Mouse (Mus musculus): ENCODE results near the gene Unc5b. TPM values are rescaled to one million over a fixed set of nuclear protein-coding genes. Genes with fewer than 3 reads are reported as not detected.

The Unc5b gene
- polyA plus RNA-seq, 1 experiment from 2014 or later: 12.1 TPM

DNA sequence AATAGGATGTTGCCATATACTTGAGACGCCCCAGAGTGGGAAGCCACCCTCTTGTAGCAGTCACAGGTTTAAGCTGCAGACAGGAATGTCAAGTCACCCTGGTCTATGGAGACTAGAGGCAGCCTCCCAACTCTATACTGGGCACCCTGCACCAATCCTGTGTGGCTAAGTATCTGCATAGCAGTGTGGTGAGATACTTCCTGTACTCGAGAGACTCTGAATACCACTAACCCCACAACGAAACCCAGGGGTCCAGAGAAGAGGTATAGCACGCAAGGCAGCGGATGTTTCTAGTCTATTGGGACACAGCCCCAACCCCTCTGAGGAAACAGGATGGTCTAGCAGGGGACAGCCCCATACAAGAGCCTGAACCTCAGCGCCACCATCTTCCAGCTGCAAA lies 22.9 kb downstream of the Unc5b start:
- Histone ChIP-seq H3K9ac (peak overlapping the region; percentile 73), H3K4me3 (no peak overlapping the region), H3K4me1 (peaks cover 100% of the 10 kb centered on the region), H3K27ac (replicated peaks) (peak overlapping the region; percentile 100), H3K9me3 (no peaks in the 10 kb centered on the region), H3K27me3 (replicated peaks) (no peaks in the 10 kb centered on the region), H3K4me2 (peak overlapping the region; percentile 47; the same call in 1 of the 2 replicates), H3K36me3 (no peaks in the 10 kb centered on the region)
- 21% methylated on average over 6 of the region's 6 CpGs for WGBS
- ATAC-seq (ENCODE audit: extremely low read depth, insufficient number of reproducible peaks, low FRiP score, low TSS enrichment): no peak

DNA sequence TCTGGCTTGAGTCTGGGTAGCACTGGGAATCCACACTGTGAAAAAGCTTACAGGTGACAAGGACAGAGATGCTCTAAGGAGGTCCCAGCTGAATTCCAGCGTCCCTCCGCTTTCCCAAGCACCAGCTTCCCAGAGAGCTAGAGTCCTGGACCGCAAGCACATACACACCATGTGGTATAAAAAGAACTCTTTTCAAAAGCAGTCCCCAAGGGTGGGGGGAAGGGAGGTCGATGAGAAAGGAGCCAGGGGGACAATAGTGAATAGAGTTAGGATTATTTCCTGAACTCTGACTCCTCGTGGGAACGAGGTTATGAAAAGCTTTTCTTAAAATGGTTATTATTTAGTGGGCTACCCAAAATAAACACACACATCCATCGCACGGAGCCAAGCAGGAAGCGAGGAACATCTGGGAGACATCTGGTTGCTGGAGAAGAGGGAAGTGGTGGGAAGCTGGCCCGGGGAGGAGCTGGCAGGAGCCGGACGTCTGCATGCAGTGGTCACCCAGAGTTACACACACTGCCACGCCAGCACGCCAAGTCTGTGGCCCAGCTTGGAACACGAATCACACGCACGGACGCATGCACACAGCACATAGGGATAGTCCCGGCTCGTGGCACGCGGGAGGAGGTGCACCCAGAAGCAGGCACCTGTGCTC lies 23.7 kb downstream of the Unc5b start:
- WGBS: 40% methylated on average over 22 of the region's 22 CpGs
- Histone ChIP-seq H3K4me1 (peaks cover 100% of the 10 kb centered on the region), H3K9me3 (no peaks in the 10 kb centered on the region), H3K27ac (replicated peaks) (peak overlapping the region; percentile 100), H3K27me3 (replicated peaks) (no peaks in the 10 kb centered on the region), H3K4me2 (peak overlapping the region; percentile 47), H3K4me3 (no peak overlapping the region), H3K36me3 (no peaks in the 10 kb centered on the region), H3K9ac (peak overlapping the region; percentile 73)
- ATAC-seq (ENCODE audit: extremely low read depth, insufficient number of reproducible peaks, low FRiP score, low TSS enrichment): no peak

DNA sequence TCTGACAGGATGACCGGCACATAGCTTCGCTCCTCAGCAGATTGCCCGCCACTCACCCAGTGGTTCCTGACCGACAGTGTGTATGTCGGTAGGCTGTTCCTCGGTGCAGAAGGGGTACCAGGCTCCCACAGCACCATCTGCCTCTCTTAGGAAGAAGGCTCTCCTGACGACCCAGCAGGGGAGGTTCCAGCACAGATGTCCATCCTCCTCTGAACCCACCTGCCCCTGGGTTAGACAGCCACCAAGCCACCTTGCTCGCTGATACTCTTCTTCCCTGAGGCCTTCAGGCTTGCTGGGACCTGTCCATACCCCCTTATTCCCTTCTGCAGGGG lies 25.2 kb downstream of the Unc5b start:
- Histone ChIP-seq H3K9me3 (no peaks in the 10 kb centered on the region), H3K4me1 (peaks cover 100% of the 10 kb centered on the region), H3K4me2 (0 out of 2 replicates have a peak overlapping the region, but pooled peaks have one; percentile 20), H3K27ac (replicated peaks) (peak overlapping the region; percentile 100), H3K9ac (peak overlapping the region; percentile 73), H3K4me3 (no peak overlapping the region), H3K36me3 (no peaks in the 10 kb centered on the region), H3K27me3 (replicated peaks) (no peaks in the 10 kb centered on the region)
- ATAC-seq (ENCODE audit: extremely low read depth, insufficient number of reproducible peaks, low FRiP score, low TSS enrichment): no peak
- WGBS: 57% methylated on average over 8 of the region's 8 CpGs

DNA sequence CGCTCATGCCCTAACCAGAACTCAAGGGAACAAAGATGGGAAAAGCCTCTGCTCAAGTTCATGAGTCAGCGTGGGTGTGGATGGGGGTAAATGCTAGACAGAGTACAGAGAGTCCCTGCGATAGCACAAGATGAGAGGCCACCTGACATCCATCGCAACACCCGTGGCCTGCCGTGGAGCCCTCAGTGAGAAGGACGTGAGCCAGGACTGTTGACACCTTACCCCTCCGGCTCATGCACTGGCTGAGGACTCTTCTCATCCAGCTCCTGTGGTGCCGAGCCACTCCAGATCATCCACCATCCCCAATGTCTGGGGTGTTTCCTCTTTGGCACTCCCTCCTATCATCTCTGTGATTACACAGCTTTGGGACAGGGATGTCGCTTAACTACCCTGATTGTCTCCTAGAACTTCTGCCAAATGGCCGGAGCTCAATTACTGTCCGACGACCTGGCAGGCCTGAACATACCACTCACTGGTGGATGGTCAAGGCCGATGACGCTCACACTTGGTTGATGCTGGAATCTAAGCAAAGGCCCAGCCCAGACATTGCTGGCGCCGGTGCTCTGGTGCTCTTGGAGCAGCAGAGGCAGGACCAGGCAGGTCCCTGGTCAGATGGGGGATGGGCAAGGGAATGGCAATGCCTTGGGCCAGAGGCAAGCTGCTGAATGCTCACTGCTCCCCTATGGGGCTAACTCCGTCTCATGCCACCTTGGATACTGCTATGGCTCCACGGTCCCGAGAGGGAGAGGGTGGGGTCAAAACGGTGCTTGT lies 25.8 kb downstream of the Unc5b start:
- H3K4me1 ChIP-seq: peaks cover 100% of the 10 kb centered on the region
- peak overlapping the region; percentile 20; the same call in 1 of the 2 replicates for H3K4me2 ChIP-seq
- no peaks in the 10 kb centered on the region for H3K36me3 ChIP-seq
- no peak for ATAC-seq (ENCODE audit: extremely low read depth, insufficient number of reproducible peaks, low FRiP score, low TSS enrichment)
- H3K9me3 ChIP-seq: no peaks in the 10 kb centered on the region
- H3K9ac ChIP-seq: peak overlapping the region; percentile 73
- no peaks in the 10 kb centered on the region for H3K27me3 ChIP-seq (replicated peaks)
- H3K27ac ChIP-seq (replicated peaks): peak overlapping the region; percentile 100
- 27% methylated on average over 21 of the region's 21 CpGs for WGBS
- H3K4me3 ChIP-seq: no peak overlapping the region

DNA sequence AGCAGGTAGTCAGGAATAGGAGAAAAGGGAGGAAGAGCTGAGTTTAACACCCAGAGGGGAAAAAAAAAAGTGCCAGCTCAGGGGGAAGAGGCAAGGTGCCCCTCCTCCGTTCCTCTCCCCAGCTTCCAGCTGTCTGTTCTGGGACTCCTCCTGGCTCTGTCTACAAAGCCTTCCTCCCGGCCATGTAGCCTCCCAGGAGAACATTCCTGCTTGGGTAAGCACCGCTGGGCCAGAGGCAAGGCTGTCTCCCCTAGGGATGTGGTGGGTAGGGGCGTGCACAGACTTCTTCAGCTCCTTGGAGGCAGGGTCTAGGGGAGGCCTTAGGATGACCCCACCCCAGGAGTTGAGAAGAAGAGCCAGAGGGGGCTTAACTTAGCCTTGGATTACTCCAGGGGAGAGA lies 26.5 kb downstream of the Unc5b start:
- peak overlapping the region; percentile 100 for H3K27ac ChIP-seq (replicated peaks)

DNA sequence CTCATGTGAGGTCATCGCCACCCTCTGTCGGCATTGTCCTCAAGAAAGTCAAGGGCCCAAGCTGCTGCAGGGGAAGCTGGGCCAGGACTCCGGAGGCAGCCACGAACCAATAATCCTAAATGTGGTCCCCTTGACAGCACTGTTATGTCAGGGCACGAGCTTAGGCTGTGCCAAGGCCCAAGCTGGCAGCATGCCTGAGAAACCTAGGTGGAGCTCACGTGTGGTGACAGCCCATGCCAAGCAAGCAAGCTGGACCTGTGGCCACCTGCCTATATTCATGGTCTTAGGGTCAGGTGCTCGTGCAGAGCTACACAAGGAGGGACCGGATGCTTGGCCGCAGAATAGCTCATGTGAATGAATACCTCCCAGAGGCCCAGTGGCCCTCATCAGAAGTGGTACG lies 27.4 kb downstream of the Unc5b start:
- no peak overlapping the region for H3K4me3 ChIP-seq
- H3K27ac ChIP-seq (replicated peaks): peak overlapping the region; percentile 100
- peak overlapping the region; percentile 56 for H3K9ac ChIP-seq
- H3K36me3 ChIP-seq: no peaks in the 10 kb centered on the region
- no peak overlapping the region for H3K4me2 ChIP-seq
- peaks cover 100% of the 10 kb centered on the region for H3K4me1 ChIP-seq
- no peak for ATAC-seq (ENCODE audit: extremely low read depth, insufficient number of reproducible peaks, low FRiP score, low TSS enrichment)
- WGBS: 66% methylated on average over 10 of the region's 10 CpGs
- H3K27me3 ChIP-seq (replicated peaks): no peaks in the 10 kb centered on the region
- H3K9me3 ChIP-seq: no peaks in the 10 kb centered on the region

More for the DNA sequence above, 26.5 kb downstream of the Unc5b start:
- H3K9ac ChIP-seq: peak overlapping the region; percentile 73
- H3K4me2 ChIP-seq: peak overlapping the region; percentile 13; the same call in 1 of the 2 replicates
- ATAC-seq (ENCODE audit: extremely low read depth, insufficient number of reproducible peaks, low FRiP score, low TSS enrichment): no peak
- 32% methylated on average over 4 of the region's 4 CpGs for WGBS
- no peaks in the 10 kb centered on the region for H3K27me3 ChIP-seq (replicated peaks)
- H3K4me3 ChIP-seq: no peak overlapping the region
- peaks cover 100% of the 10 kb centered on the region for H3K4me1 ChIP-seq
- H3K9me3 ChIP-seq: no peaks in the 10 kb centered on the region
- H3K36me3 ChIP-seq: no peaks in the 10 kb centered on the region

DNA sequence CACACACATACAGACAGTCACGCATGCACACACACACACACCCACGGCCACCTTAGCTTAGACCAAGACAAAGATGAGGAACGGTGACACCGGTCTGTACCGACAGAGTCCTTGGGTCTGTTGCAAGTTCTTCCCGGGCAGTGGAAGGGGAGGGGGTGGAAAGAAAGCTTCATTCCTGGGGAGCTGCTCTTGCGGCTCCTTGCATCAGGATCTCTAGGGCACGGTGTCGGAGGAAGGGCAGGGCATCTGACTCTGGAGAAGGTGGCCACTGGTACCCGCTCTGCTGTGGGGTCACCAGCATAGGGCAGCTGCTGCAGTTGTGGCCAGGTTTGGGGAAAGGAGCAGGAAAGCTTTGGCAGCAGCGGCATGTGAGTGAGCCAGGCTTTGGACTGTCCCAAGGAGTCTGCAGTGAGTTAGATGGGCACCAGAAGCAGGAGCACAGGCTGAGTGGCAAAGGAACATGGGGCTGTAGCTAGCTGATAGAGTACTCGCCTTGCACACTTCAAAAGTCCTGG lies 29.4 kb downstream of the Unc5b start:
- 52% methylated on average over 12 of the region's 12 CpGs for WGBS
- Histone ChIP-seq H3K36me3 (no peaks in the 10 kb centered on the region), H3K4me1 (peaks cover 99% of the 10 kb centered on the region), H3K4me3 (no peak overlapping the region), H3K9ac (peak overlapping the region; percentile 76), H3K27ac (replicated peaks) (peak overlapping the region; percentile 100), H3K4me2 (peak overlapping the region; percentile 24), H3K9me3 (no peaks in the 10 kb centered on the region), H3K27me3 (replicated peaks) (no peaks in the 10 kb centered on the region)
- no peak for ATAC-seq (ENCODE audit: extremely low read depth, insufficient number of reproducible peaks, low FRiP score, low TSS enrichment)

DNA sequence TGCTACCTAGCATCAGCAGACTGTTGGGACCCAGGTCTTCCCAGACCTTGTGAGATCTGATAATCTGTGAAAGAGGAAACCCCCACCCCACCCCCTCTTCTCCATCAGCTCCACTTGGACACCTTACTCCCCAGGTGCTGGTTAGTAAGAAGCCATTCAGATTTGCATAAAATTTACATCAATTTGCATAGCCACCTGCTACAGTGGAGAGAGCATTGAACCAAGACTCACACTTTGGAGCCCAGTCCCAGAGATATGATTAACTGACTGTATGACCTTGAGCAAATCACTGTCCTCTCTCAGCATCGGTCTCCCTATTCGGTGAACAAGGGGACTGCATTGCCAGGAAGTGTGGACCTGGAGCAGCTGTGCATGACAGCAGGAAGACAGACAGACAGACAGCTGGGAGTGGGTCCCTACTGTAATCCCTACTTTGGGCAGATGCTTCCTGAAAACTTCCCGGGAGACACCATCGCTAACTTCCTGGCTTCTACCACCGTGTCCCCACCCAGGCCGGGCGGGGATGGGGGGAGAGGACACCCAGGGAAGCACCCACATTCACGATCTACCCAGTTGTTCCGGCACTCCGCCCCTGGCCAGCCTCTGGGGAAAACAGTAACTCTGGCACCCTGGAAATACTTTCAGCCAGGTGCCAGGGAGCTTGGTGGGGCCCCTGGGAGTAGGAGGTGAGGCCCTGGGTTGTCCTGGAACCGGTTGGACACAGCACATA lies 30.0 kb downstream of the Unc5b start:
- H3K9me3 ChIP-seq: no peaks in the 10 kb centered on the region
- no peaks in the 10 kb centered on the region for H3K27me3 ChIP-seq (replicated peaks)
- H3K4me1 ChIP-seq: peaks cover 99% of the 10 kb centered on the region
- no peak overlapping the region for H3K4me3 ChIP-seq
- H3K27ac ChIP-seq (replicated peaks): peak overlapping the region; percentile 100
- ATAC-seq (ENCODE audit: extremely low read depth, insufficient number of reproducible peaks, low FRiP score, low TSS enrichment): no peak
- peak overlapping the region; percentile 24 for H3K4me2 ChIP-seq
- H3K9ac ChIP-seq: peak overlapping the region; percentile 76
- H3K36me3 ChIP-seq: no peaks in the 10 kb centered on the region
- whole genome bisulfite sequencing: 24% methylated on average over 11 of the region's 11 CpGs

DNA sequence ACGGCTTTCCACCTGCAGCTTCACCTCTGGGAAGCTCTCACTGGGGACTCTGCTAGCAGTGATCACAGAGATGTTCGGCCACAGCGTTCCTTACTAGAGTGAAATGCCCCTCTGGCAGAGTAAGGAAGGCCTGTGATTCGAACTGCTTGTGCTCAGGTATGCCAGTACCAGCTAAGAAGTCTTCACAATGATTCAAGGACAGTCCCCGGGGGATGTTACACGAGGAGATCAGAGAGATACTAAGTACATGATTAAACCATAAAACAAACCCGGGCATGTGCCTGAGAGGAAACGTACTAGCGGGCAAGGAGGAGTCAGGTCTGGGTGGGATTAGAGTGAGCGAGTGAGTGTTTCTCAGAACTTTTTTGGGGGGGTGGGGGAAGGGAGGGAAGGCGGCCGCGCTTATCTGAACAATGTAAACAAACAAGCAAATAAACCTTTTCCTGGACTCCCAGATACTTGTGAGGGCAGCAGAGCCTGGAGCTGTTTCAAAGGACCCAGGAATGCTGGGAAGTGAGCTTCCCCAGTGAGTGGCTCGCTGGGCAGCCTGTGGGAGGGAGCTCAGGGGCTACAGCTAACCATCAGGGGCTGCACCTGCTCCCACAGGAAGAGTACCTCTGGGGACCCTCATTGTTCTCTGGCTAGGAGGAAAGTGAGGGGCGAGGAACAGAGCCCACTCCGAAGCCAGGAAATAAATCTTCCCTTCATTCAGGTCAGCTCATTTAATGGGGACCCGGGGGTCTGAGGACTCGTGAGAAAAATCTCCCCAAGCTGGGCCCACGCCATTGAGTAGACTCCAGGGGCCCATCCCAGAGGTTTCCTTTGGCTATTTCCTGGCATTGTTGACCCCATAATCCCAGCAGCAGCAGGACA lies 30.9 kb downstream of the Unc5b start:
- Histone ChIP-seq H3K4me1 (peaks cover 99% of the 10 kb centered on the region), H3K4me3 (no peak overlapping the region), H3K36me3 (no peaks in the 10 kb centered on the region), H3K4me2 (0 out of 2 replicates have a peak overlapping the region, but pooled peaks have one; percentile 24), H3K9me3 (no peaks in the 10 kb centered on the region), H3K9ac (peak overlapping the region; percentile 76), H3K27ac (replicated peaks) (peak overlapping the region; percentile 100), H3K27me3 (replicated peaks) (no peaks in the 10 kb centered on the region)
- 27% methylated on average over 19 of the region's 19 CpGs for WGBS
- no peak for ATAC-seq (ENCODE audit: extremely low read depth, insufficient number of reproducible peaks, low FRiP score, low TSS enrichment)

DNA sequence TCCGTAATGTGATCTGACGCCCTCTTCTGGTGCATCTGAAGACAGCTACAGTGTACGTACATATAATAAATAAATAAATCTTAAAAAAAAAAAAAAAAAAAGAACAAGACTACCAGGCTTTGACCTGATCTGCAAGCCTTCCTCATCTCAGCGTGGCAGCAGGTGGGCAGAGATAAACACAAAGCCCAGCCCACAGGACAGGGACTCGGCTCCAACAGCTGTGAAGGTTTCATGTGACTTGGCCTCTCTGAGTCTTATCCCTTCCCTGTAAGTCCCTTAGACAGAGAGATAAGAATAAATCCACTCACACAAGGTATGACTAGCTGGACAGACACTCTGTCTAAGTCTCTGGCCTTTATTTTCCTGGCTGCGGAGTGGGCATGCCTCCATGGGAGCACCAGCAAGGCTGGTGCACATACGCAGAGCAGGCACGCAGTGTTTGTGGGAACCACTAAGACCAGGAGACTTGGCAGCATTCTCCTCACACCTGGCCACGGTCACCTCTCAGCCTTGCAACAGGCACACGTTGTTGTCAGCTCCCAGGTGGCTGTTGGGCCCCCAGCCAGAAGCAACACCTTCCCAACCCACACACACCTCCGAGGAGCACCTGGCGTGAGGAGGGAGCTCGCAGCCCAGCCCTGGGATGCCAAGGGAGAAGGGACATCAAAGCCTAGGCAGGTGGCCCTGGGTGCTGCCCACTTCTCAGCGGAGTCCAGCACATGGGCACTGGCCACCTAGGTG lies 33.5 kb downstream of the Unc5b start:
- WGBS: 72% methylated on average over 14 of the region's 14 CpGs

More for the DNA sequence above, 33.5 kb downstream of the Unc5b start:
- ATAC-seq (ENCODE audit: extremely low read depth, insufficient number of reproducible peaks, low FRiP score, low TSS enrichment): no peak
- no peak overlapping the region for H3K4me2 ChIP-seq
- no peaks in the 10 kb centered on the region for H3K36me3 ChIP-seq
- no peaks in the 10 kb centered on the region for H3K9me3 ChIP-seq
- H3K27me3 ChIP-seq (replicated peaks): no peaks in the 10 kb centered on the region
- H3K9ac ChIP-seq: peak overlapping the region; percentile 11; the same call in 1 of the 2 replicates
- peak overlapping the region; percentile 95 for H3K27ac ChIP-seq (replicated peaks)
- no peak overlapping the region for H3K4me3 ChIP-seq
- peaks cover 99% of the 10 kb centered on the region for H3K4me1 ChIP-seq
